Mouse (Mus musculus) kidney, adult 11 months (tissue): ENCODE data around the gene Ogfod1.
A peak's percentile ranks its signal among the peaks of the same experiment; 100 is the strongest.
"Not testable (repeated sequence)": the region's sequence is repeated elsewhere in the genome, so short reads cannot be mapped to it uniquely, and the experiment has no call there.

Source experiments
- DNase-seq: peaks from one replicate; pipeline ENCODE4 v3.0.0; 2022

The Ogfod1 gene

GRCm38 (mm10) chr8:94036944-94037524, at the start of gene Ogfod1, which contains the start of gene Nudt21:
Ogfod1 (plus strand) TSS chr8:94037198.
Nudt21 (minus strand) TSS chr8:94037031.
- DNase-seq = peak; percentile 97

GRCm38 (mm10) chr8:93989739-93990138, 47.3 kb upstream of the Ogfod1 start:
- no peak for DNase-seq

- no peak for DNase-seq
Observed at GRCm38 (mm10) chr8:93998961-93999360, 38.0 kb upstream of the Ogfod1 start.

GRCm38 (mm10) chr8:94004139-94004538, 32.9 kb upstream of the Ogfod1 start:
- no peak for DNase-seq

- DNase-seq = no peak
Observed at GRCm38 (mm10) chr8:94009243-94009845, 27.7 kb upstream of the Ogfod1 start.

GRCm38 (mm10) chr8:94010101-94010705, 26.8 kb upstream of the Ogfod1 start:
- DNase-seq = no peak

GRCm38 (mm10) chr8:94011076-94012012, 25.7 kb upstream of the Ogfod1 start:
- DNase-seq = peak; percentile 11

- DNase-seq = peak; percentile 55
Observed at GRCm38 (mm10) chr8:94012013-94012951, 24.7 kb upstream of the Ogfod1 start, which contains the start of gene Amfr. Amfr (minus strand) TSS chr8:94012842.

- DNase-seq = no peak
Observed at GRCm38 (mm10) chr8:94013026-94013612, 23.9 kb upstream of the Ogfod1 start.

GRCm38 (mm10) chr8:94023916-94024315, 13.1 kb upstream of the Ogfod1 start:
- DNase-seq = no peak

GRCm38 (mm10) chr8:94029701-94030100, 7.3 kb upstream of the Ogfod1 start:
- DNase-seq = no peak

GRCm38 (mm10) chr8:94033601-94034000, 3.4 kb upstream of the Ogfod1 start:
- no peak for DNase-seq

GRCm38 (mm10) chr8:94035200-94035599, 1.8 kb upstream of the Ogfod1 start:
- DNase-seq = no peak

GRCm38 (mm10) chr8:94036541-94036940, 457 bp upstream of the Ogfod1 start:
- DNase-seq = not testable (repeated sequence)

- DNase-seq = peak; percentile 11
Observed at GRCm38 (mm10) chr8:94037806-94038205, 808 bp downstream of the Ogfod1 start.

GRCm38 (mm10) chr8:94047845-94048244, 10.8 kb downstream of the Ogfod1 start:
- no peak for DNase-seq

GRCm38 (mm10) chr8:94052696-94053095, 15.7 kb downstream of the Ogfod1 start:
- DNase-seq = no peak

GRCm38 (mm10) chr8:94057157-94057854, 20.3 kb downstream of the Ogfod1 start:
- DNase-seq = no peak

- no peak for DNase-seq
Observed at GRCm38 (mm10) chr8:94066121-94066863, 29.3 kb downstream of the Ogfod1 start.

- DNase-seq = no peak
Observed at GRCm38 (mm10) chr8:94068793-94069192, 31.8 kb downstream of the Ogfod1 start.
